Comparison of ENCODE assay signal across 28 mouse cellular contexts in genomic region chr2:102711511-102711910, GRCm38 (mm10). TPM values are rescaled to one million over a fixed set of nuclear protein-coding genes. Genes with fewer than 3 reads are reported as not detected.
"Had no signal": no experiment of that assay in that cellular context is flagged by ENCODE, and none has a peak within 500 bp of the region (broad histone marks: within the 10 kb centered on the region; RNA-seq: fewer than 3 reads in every experiment).

No protein-coding gene starts in this region.

- ATAC-seq: hindbrain, embryonic 16.5 days; intestine, embryonic 16.5 days had no signal

- H3K4me2 ChIP-seq: heart, embryonic 11.5 days; heart, embryonic 13.5 days; heart, embryonic 15.5 days; hindbrain, embryonic 12.5 days; hindbrain, embryonic 14.5 days; kidney, embryonic 15.5 days; limb, embryonic 13.5 days; limb, embryonic 15.5 days; liver, embryonic 11.5 days had no signal

- H3K9me3 ChIP-seq: heart, embryonic 13.5 days; heart, embryonic 15.5 days; hindbrain, embryonic 10.5 days; hindbrain, embryonic 12.5 days; kidney, embryonic 15.5 days; limb, embryonic 13.5 days; limb, embryonic 15.5 days had no signal

- H3K27ac ChIP-seq: gastrocnemius, adult 2 months; heart, adult 2 months; heart, embryonic 13.5 days; heart, embryonic 15.5 days; hindbrain, embryonic 10.5 days; hindbrain, embryonic 12.5 days; hindbrain, embryonic 14.5 days; kidney, embryonic 15.5 days; kidney, postnatal 0 days; limb, embryonic 13.5 days; limb, embryonic 15.5 days had no signal

- H3K27me3 ChIP-seq: heart, embryonic 15.5 days; hindbrain, embryonic 12.5 days; kidney, embryonic 15.5 days had no signal

- H3K4me1 ChIP-seq: heart, embryonic 13.5 days; heart, embryonic 15.5 days; hindbrain, embryonic 10.5 days; hindbrain, embryonic 12.5 days; kidney, embryonic 15.5 days; limb, embryonic 13.5 days had no signal

- H3K4me3 ChIP-seq: gastrocnemius, adult 2 months; heart, adult 2 months; heart, embryonic 13.5 days; heart, embryonic 15.5 days; hindbrain, embryonic 10.5 days; hindbrain, embryonic 12.5 days; kidney, embryonic 15.5 days; limb, embryonic 13.5 days; limb, embryonic 15.5 days had no signal

- H3K9ac ChIP-seq: heart, embryonic 13.5 days; heart, embryonic 15.5 days; hindbrain, embryonic 12.5 days; hindbrain, embryonic 14.5 days; kidney, embryonic 15.5 days; limb, embryonic 13.5 days; limb, embryonic 15.5 days had no signal

- DNase-seq: gastrocnemius, adult 2 months; gastrocnemius, postnatal 10 days; gastrocnemius, postnatal 36 days; heart, adult 2 months; heart, postnatal 14 days; heart, postnatal 4 days; kidney, adult 11 months; kidney, adult 2 months; kidney, adult 9 months; kidney, postnatal 14 days; kidney, postnatal 36 days; layer of hippocampus, adult 9-11 months; layer of hippocampus, postnatal 36 days; left cerebral cortex, postnatal 4 days had no signal

- H3K36me3 ChIP-seq: heart, embryonic 13.5 days; heart, embryonic 15.5 days; hindbrain, embryonic 10.5 days; hindbrain, embryonic 12.5 days; kidney, embryonic 15.5 days; limb, embryonic 13.5 days; limb, embryonic 15.5 days had no signal

RNA-seq across cellular contexts. Expression of gene Slc1a2, which starts 53.1 kb away (rescaled TPM):
- total RNA-seq: granulocyte monocyte progenitor cell, adult 5-6 weeks had no signal
